Mouse (Mus musculus): ENCODE results near the gene Tctex1d2. TPM values are rescaled to one million over a fixed set of nuclear protein-coding genes. Genes with fewer than 3 reads are reported as not detected.
"Not testable (repeated sequence)": the region's sequence is repeated elsewhere in the genome, so short reads cannot be mapped to it uniquely, and the experiment has no call there.

The Tctex1d2 gene
- polyA plus RNA-seq, 1 experiment = 24.3 TPM

- Histone ChIP-seq H3K27ac (ENCODE audit: insufficient read depth, low read length) (no peak overlapping the region), H3K4me1 (ENCODE audit: control insufficient read depth, insufficient read depth, low read length) (no peaks in the 10 kb centered on the region), H3K4me3 (ENCODE audit: insufficient read depth, low read length) (no peak overlapping the region)
- TF ChIP-seq CTCF (IDR thresholded peaks at IDR 0.05; ENCODE audit: extremely low read depth, insufficient read depth, low read length) (no peak), POLR2A (IDR thresholded peaks at IDR 0.05; ENCODE audit: extremely low read depth, insufficient read depth, low read length) (no peak)
These were observed 21.9 kb downstream of the Tctex1d2 start for GRCm38 (mm10) chr16:32441432-32441831.

- H3K4me3 ChIP-seq (ENCODE audit: insufficient read depth, low read length); H3K27ac ChIP-seq (ENCODE audit: insufficient read depth, low read length); H3K4me1 ChIP-seq (ENCODE audit: control insufficient read depth, insufficient read depth, low read length): not testable (repeated sequence)
These were observed 25.1 kb downstream of the Tctex1d2 start for GRCm38 (mm10) chr16:32444615-32445014.

GRCm38 (mm10) chr16:32445558-32445957, 26.1 kb downstream of the Tctex1d2 start:
- TF ChIP-seq POLR2A (IDR thresholded peaks at IDR 0.05; ENCODE audit: extremely low read depth, insufficient read depth, low read length) (no peak), CTCF (IDR thresholded peaks at IDR 0.05; ENCODE audit: extremely low read depth, insufficient read depth, low read length) (no peak)
- H3K4me3 ChIP-seq (ENCODE audit: insufficient read depth, low read length) = no peak overlapping the region
- no peaks in the 10 kb centered on the region; the same call in 1 of the 2 replicates for H3K4me1 ChIP-seq (ENCODE audit: control insufficient read depth, insufficient read depth, low read length)
- no peak overlapping the region for H3K27ac ChIP-seq (ENCODE audit: insufficient read depth, low read length)

GRCm38 (mm10) chr16:32446563-32447138, 27.1 kb downstream of the Tctex1d2 start:
- no peak for TF ChIP-seq POLR2A (IDR thresholded peaks at IDR 0.05; ENCODE audit: extremely low read depth, insufficient read depth, low read length)
- TF ChIP-seq CTCF (IDR thresholded peaks at IDR 0.05; ENCODE audit: extremely low read depth, insufficient read depth, low read length) = no peak
- H3K4me1 ChIP-seq (ENCODE audit: control insufficient read depth, insufficient read depth, low read length) = no peaks in the 10 kb centered on the region; the same call in 1 of the 2 replicates
- H3K4me3 ChIP-seq (ENCODE audit: insufficient read depth, low read length) = no peak overlapping the region
- H3K27ac ChIP-seq (ENCODE audit: insufficient read depth, low read length) = no peak overlapping the region

- H3K27ac ChIP-seq (ENCODE audit: insufficient read depth, low read length) = no peak overlapping the region
- TF ChIP-seq POLR2A (IDR thresholded peaks at IDR 0.05; ENCODE audit: extremely low read depth, insufficient read depth, low read length) (no peak), CTCF (IDR thresholded peaks at IDR 0.05; ENCODE audit: extremely low read depth, insufficient read depth, low read length) (no peak)
- H3K4me1 ChIP-seq (ENCODE audit: control insufficient read depth, insufficient read depth, low read length) = no peaks in the 10 kb centered on the region; the same call in 1 of the 2 replicates
- no peak overlapping the region for H3K4me3 ChIP-seq (ENCODE audit: insufficient read depth, low read length)
These were observed 30.2 kb downstream of the Tctex1d2 start for GRCm38 (mm10) chr16:32449665-32450064.

- no peak overlapping the region for H3K27ac ChIP-seq (ENCODE audit: insufficient read depth, low read length)
- no peaks in the 10 kb centered on the region; the same call in 1 of the 2 replicates for H3K4me1 ChIP-seq (ENCODE audit: control insufficient read depth, insufficient read depth, low read length)
- TF ChIP-seq POLR2A (IDR thresholded peaks at IDR 0.05; ENCODE audit: extremely low read depth, insufficient read depth, low read length) (no peak), CTCF (IDR thresholded peaks at IDR 0.05; ENCODE audit: extremely low read depth, insufficient read depth, low read length) (no peak)
- H3K4me3 ChIP-seq (ENCODE audit: insufficient read depth, low read length) = no peak overlapping the region
These were observed 30.6 kb downstream of the Tctex1d2 start for GRCm38 (mm10) chr16:32450133-32450532.

GRCm38 (mm10) chr16:32453102-32453501, 33.6 kb downstream of the Tctex1d2 start:
- TF ChIP-seq CTCF (IDR thresholded peaks at IDR 0.05; ENCODE audit: extremely low read depth, insufficient read depth, low read length) (no peak), POLR2A (IDR thresholded peaks at IDR 0.05; ENCODE audit: extremely low read depth, insufficient read depth, low read length) (no peak)
- Histone ChIP-seq H3K4me3 (ENCODE audit: insufficient read depth, low read length) (no peak overlapping the region), H3K4me1 (ENCODE audit: control insufficient read depth, insufficient read depth, low read length) (peaks cover 2% of the 10 kb centered on the region; the same call in 1 of the 2 replicates), H3K27ac (ENCODE audit: insufficient read depth, low read length) (no peak overlapping the region)

GRCm38 (mm10) chr16:32454646-32455045, 35.1 kb downstream of the Tctex1d2 start:
- TF ChIP-seq CTCF (IDR thresholded peaks at IDR 0.05; ENCODE audit: extremely low read depth, insufficient read depth, low read length) (no peak), POLR2A (IDR thresholded peaks at IDR 0.05; ENCODE audit: extremely low read depth, insufficient read depth, low read length) (no peak)
- H3K4me3 ChIP-seq (ENCODE audit: insufficient read depth, low read length) = no peak overlapping the region
- H3K27ac ChIP-seq (ENCODE audit: insufficient read depth, low read length) = no peak overlapping the region
- peaks cover 2% of the 10 kb centered on the region; the same call in 1 of the 2 replicates for H3K4me1 ChIP-seq (ENCODE audit: control insufficient read depth, insufficient read depth, low read length)

- H3K27ac ChIP-seq (ENCODE audit: insufficient read depth, low read length) = no peak overlapping the region
- H3K4me1 ChIP-seq (ENCODE audit: control insufficient read depth, insufficient read depth, low read length) = peaks cover 2% of the 10 kb centered on the region; the same call in 1 of the 2 replicates
- TF ChIP-seq POLR2A (IDR thresholded peaks at IDR 0.05; ENCODE audit: extremely low read depth, insufficient read depth, low read length) (no peak), CTCF (IDR thresholded peaks at IDR 0.05; ENCODE audit: extremely low read depth, insufficient read depth, low read length) (no peak)
- H3K4me3 ChIP-seq (ENCODE audit: insufficient read depth, low read length) = no peak overlapping the region
These were observed 36.6 kb downstream of the Tctex1d2 start for GRCm38 (mm10) chr16:32456086-32456485.

GRCm38 (mm10) chr16:32456761-32457160, 37.3 kb downstream of the Tctex1d2 start:
- Histone ChIP-seq H3K27ac (ENCODE audit: insufficient read depth, low read length) (no peak overlapping the region), H3K4me3 (ENCODE audit: insufficient read depth, low read length) (no peak overlapping the region), H3K4me1 (ENCODE audit: control insufficient read depth, insufficient read depth, low read length) (peaks cover 2% of the 10 kb centered on the region; the same call in 1 of the 2 replicates)
- TF ChIP-seq POLR2A (IDR thresholded peaks at IDR 0.05; ENCODE audit: extremely low read depth, insufficient read depth, low read length) (no peak), CTCF (IDR thresholded peaks at IDR 0.05; ENCODE audit: extremely low read depth, insufficient read depth, low read length) (no peak)
